Mouse (Mus musculus) stomach, postnatal 0 days (tissue): ENCODE results near the gene Yod1. TPM values are rescaled to one million over a fixed set of nuclear protein-coding genes. Genes with fewer than 3 reads are reported as not detected.

ENCODE experiments used
- ATAC-seq: fragments of 200-750 bp; cut with Nextera tagmentation; 2 replicates; pipeline ENCODE4 v1.8.0; 2017; ENCODE audit not compliant: low FRiP score, low TSS enrichment
- DNase-seq: peaks from one replicate; pipeline ENCODE4 v3.0.0-alpha.2; 2016; ENCODE audit warnings: low spot score
- H3K27ac ChIP-seq: fragments of 300-500 bp; sonication (generic); replicated peaks from 2 replicates; pipeline ENCODE4 v1.5.1; 2014; ENCODE audit warnings: mild to moderate bottlenecking, control low read depth
- H3K27me3 ChIP-seq: fragments of 300-500 bp; sonication (generic); 2 replicates; pipeline ENCODE4 v1.6.1; 2014; ENCODE audit warnings: low read length; ENCODE audit not compliant: control insufficient read depth, insufficient read depth
- H3K36me3 ChIP-seq: fragments of 300-500 bp; sonication (generic); 2 replicates; pipeline ENCODE4 v1.6.1; 2014; ENCODE audit warnings: low read length, mixed read lengths; ENCODE audit not compliant: control insufficient read depth, insufficient read depth
- H3K4me1 ChIP-seq: fragments of 300-500 bp; sonication (generic); replicated peaks from 2 replicates; pipeline ENCODE4 v1.6.1; 2014; ENCODE audit warnings: antibody characterized with exemption; ENCODE audit not compliant: control insufficient read depth, insufficient read depth
- H3K4me2 ChIP-seq: fragments of 300-500 bp; sonication (generic); replicated peaks from 2 replicates; pipeline ENCODE4 v1.6.1; 2014; ENCODE audit warnings: low read depth, mild to moderate bottlenecking, control low read depth, moderate library complexity
- H3K4me3 ChIP-seq: fragments of 300-500 bp; sonication (generic); 2 replicates; pipeline ENCODE4 v1.5.1; 2014; ENCODE audit warnings: low read depth, low read length, control low read depth
- H3K9ac ChIP-seq: fragments of 300-500 bp; sonication (generic); 2 replicates; pipeline ENCODE4 v1.6.1; 2014; ENCODE audit warnings: mild to moderate bottlenecking, low read length, control low read depth, mixed read lengths
- H3K9me3 ChIP-seq: fragments of 300-500 bp; sonication (generic); 2 replicates; pipeline ENCODE4 v1.6.1; 2016; ENCODE audit warnings: low read length; ENCODE audit not compliant: control insufficient read depth
- CTCF ChIP-seq: IDR thresholded peaks from 2 replicates; pipeline ENCODE4 v1.5.1; 2016; ENCODE audit warnings: antibody characterized with exemption, low read depth, mild to moderate bottlenecking, moderate library complexity
- EP300 ChIP-seq: optimal IDR thresholded peaks from 2 replicates; pipeline ENCODE3; 2016; ENCODE audit warnings: antibody characterized with exemption
- WGBS: fragments of 180-500 bp; shearing (Covaris S2); extraction: QIAGEN DNeasy Blood & Tissue Kit; methylation state at CpG from one replicate; pipeline ENCODE4 v1.1.7; 2014; 5-methylcytosine and 5-hydroxymethylcytosine counted together
- polyA plus RNA-seq: library from polyadenylated mRNA; unstranded; fragments of >200 nt; fragmentation: Nextera tagmentation; extraction: Ambion mirVana; gene quantifications from 2 replicates; pipeline ENCODE4 v1.2.1, GENCODE M21; 2015

The Yod1 gene
- polyA plus RNA-seq, 1 experiment from 2014 or later, result 24.2 TPM

DNA sequence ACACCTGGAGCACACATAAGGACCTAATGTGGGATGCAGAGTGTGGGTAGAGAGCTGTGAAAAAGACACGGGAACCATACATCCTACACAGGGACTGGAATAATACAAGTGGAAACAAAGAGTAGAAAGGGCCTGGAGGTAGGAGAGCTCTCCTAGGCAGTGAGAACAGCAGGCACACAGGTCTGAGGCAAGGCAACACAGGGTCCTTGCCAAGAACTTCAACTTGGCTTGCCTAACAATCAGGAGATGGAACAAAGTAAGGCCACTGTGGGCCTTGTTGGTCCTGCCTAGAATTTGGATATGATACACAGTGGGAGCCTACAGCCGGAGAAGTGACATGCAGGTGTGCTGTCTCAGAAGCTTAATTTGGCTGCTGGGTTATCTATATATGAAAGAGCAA lies 52.8 kb downstream of the Yod1 start:
- no peaks in the 10 kb centered on the region for H3K4me1 ChIP-seq
- WGBS, result 66% methylated on average over 2 of the region's 2 CpGs
- no peak overlapping the region for H3K9ac ChIP-seq
- TF ChIP-seq EP300 (no peak), CTCF (no peak)
- no peaks in the 10 kb centered on the region for H3K27me3 ChIP-seq
- ATAC-seq (no peak), DNase-seq (no peak)
- no peaks in the 10 kb centered on the region for H3K9me3 ChIP-seq
- no peaks in the 10 kb centered on the region for H3K36me3 ChIP-seq
- H3K4me3 ChIP-seq, result no peak overlapping the region
- H3K4me2 ChIP-seq, result no peak overlapping the region
- peak overlapping the region; percentile 78 for H3K27ac ChIP-seq

DNA sequence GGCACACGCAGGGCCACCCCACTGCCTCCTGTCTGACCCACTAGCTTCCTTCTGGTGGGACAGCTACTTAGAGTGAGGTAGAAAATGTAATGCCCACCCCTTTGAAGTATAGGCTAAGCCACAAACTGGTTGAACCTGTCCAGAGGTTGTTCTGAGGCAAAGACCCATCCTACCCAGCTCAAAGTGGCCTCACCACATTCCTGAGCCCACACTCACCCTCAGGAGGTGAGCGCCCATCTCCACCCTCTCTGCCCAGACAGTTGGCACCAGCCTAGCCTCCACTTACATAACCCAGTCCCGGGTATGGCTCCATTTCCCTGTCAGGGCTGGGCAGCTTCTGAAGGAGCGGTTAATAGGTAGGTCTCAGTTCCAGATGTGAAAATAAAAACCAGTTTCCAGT lies 53.4 kb downstream of the Yod1 start:
- Histone ChIP-seq H3K4me1 (no peaks in the 10 kb centered on the region), H3K36me3 (no peaks in the 10 kb centered on the region), H3K9me3 (no peaks in the 10 kb centered on the region), H3K9ac (no peak overlapping the region), H3K4me3 (no peak overlapping the region), H3K27ac (peak overlapping the region; percentile 78), H3K27me3 (no peaks in the 10 kb centered on the region), H3K4me2 (no peak overlapping the region)
- peak; percentile 85 for ATAC-seq
- peak; percentile 61 for DNase-seq
- WGBS, result 63% methylated on average over 4 of the region's 4 CpGs
- TF ChIP-seq EP300 (peak; percentile 95), CTCF (no peak)

DNA sequence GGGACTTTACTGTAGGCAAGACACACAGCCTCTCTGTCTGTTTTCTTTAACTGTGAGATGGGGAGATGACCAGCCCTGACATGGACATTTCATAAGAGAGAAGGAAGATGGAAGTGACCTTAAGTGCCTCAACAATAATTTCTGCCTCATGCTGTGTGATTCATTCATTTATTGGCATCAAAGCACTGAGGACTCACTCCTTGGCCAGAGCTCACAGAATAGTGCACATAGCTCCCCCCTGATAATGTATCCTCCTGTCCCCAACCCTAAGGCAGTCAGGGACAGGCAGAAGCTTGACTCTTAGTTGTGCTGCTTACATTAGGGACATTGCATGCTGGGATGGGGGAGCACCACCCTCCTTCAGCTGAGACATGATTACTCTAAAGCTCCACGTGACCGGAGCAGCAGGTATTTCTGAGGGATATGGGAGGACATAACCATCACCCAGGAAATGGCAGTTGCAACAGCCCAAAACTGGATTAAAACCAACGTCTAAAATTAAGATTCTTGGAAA lies 53.9 kb downstream of the Yod1 start:
- H3K27ac ChIP-seq, result peak overlapping the region; percentile 45; the same call in 1 of the 2 replicates
- no peak for TF ChIP-seq EP300
- no peak for TF ChIP-seq CTCF
- 49% methylated on average over 3 of the region's 3 CpGs for whole genome bisulfite sequencing
- H3K9ac ChIP-seq, result no peak overlapping the region
- ATAC-seq (peak; percentile 41), DNase-seq (no peak)
- no peaks in the 10 kb centered on the region for H3K36me3 ChIP-seq
- no peak overlapping the region for H3K4me3 ChIP-seq
- no peaks in the 10 kb centered on the region for H3K27me3 ChIP-seq
- H3K9me3 ChIP-seq, result no peaks in the 10 kb centered on the region
- H3K4me1 ChIP-seq, result no peaks in the 10 kb centered on the region
- H3K4me2 ChIP-seq, result no peak overlapping the region

Other genes with a start within 250 kb of the Yod1 start
- gene Zp3r, start 87.7 kb upstream of the Yod1 start, polyA plus RNA-seq, result 0.08 TPM in 1 of 2 replicates, not detected in the other
- 0.91 and 1.5 TPM in 2 replicates for gene C4bp, start 55.7 kb upstream of the Yod1 start, polyA plus RNA-seq
- 0.07 TPM in 1 of 2 replicates, not detected in the other for gene Gm29427, start 1.5 kb upstream of the Yod1 start, polyA plus RNA-seq
- gene Pfkfb2, start 11.9 kb downstream of the Yod1 start, polyA plus RNA-seq, result 4.6 and 4.8 TPM in 2 replicates
- gene AA986860, start 14.6 kb downstream of the Yod1 start, polyA plus RNA-seq, result 47.7 and 52.8 TPM in 2 replicates
- gene Fcamr, start 83.6 kb downstream of the Yod1 start, polyA plus RNA-seq, result 0.16 and 0.24 TPM in 2 replicates
- gene Pigr, start 109.4 kb downstream of the Yod1 start, polyA plus RNA-seq, result 0.22 and 0.46 TPM in 2 replicates
- gene Fcmr, start 148.3 kb downstream of the Yod1 start, polyA plus RNA-seq, result 0.08 TPM in 1 of 2 replicates, not detected in the other
- not detected in 2 replicates for gene Il24, start 170.1 kb downstream of the Yod1 start, polyA plus RNA-seq
- gene Il20, start 194.1 kb downstream of the Yod1 start, polyA plus RNA-seq, result not detected in 2 replicates
- gene Il19, start 222.8 kb downstream of the Yod1 start, polyA plus RNA-seq, result 0.15 TPM in 1 of 2 replicates, not detected in the other